Mouse (Mus musculus) cerebellum, adult 8-10 months (tissue): ENCODE measurements around the gene Nr4a1.
A peak's percentile ranks its signal among the peaks of the same experiment; 100 is the strongest.

Experiments used
- DNase-seq: peaks from one replicate; pipeline ENCODE4 v3.0.0; 2022

The Nr4a1 gene

DNA sequence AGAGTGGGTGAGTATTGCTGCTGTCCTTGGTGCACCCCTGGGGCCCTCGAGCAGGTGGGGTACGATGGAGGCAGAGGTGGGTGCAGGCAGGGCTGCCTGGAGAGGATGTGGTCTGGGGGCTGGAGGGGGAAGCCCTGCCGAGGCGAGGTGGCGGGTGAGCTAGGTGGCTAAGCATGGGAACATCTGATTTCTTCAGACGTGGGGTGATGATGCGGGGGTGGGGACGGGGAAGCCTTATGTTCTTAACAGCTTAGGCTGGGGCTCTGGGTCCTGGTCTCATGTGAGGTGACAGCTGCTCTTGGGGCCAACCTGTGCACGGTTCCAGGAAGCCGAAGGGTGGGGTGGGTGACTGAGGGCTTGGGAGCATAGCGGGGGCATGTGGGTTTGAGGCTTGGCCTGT, 4.4 kb downstream of the Nr4a1 start:
- no peak for DNase-seq

DNA sequence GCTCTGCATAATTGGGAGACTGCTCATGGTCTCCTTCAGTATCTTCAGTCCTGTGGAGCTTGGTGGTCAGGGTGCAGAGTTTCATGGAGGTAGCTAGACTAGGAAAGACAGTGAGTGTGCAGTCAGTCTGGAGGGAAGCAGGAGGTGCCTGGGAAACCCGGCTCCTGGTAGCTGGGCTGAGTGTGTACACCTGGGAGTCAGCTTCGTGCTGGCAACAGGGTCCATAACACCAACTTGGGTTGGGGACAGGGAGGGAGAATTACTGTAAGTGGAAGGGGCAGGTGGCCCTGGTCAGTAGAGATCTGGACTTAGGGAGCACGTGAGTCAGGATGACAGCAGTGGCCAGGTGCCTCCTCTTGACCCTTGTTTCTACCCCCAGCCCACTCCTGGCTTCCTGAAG, 5.9 kb downstream of the Nr4a1 start:
- DNase-seq, result no peak

DNA sequence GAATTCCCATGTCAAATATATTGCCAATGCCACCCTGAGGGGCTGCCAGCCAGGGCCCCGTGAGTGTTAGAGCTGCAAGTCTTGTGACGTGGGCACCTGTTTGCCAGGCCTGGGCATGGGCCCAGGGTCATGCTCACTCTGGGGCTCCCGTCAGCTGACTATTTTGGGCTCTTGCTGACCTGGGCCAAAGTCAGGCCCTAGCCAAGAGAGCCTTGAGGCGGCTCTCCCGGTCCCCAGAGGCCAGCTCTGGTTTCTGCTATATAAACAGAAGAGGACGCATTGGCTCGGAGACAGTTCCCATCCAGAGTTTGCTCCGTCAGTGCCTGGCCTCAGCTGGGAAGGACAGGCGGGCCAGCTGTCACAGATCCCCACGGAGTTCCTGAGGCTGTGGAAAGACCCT, 6.3 kb downstream of the Nr4a1 start:
- DNase-seq, result no peak

DNA sequence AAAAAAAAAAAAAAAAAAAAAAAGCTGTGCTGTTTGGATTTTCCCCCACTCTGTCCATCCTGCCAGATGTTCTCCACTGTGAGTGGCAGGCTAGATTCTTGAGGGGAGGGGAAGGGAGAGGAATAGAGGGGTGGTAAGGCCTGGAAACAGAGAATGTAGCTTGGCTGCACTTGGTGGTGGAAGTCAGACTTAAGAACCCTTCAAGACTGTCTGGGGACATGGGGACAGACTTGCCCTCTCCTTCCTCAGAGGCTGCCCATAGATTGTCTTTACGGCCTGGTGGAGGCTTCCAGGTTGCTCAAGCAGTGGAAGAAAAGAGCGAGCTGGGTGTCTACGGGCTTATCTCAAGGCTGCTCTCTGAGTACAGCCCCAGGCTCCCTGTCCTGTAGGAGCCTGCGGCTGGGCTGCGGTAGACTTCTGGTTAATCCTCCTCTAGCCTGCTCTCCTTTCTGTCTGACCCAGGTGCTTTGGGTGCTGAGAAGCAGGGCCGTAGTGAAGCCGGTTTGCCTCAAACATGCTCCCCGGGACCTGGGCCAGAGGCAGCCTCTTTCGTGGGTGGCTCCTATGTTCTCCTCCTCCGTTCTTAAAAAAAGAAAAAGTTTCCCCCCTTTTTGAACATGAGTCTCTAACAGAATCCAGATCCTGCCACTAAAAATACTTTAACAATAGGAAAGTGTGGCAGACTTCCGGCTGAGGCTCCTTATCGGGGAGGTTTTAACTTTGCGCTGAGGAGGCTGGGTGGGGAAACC, 7.0 kb downstream of the Nr4a1 start:
- no peak for DNase-seq

DNA sequence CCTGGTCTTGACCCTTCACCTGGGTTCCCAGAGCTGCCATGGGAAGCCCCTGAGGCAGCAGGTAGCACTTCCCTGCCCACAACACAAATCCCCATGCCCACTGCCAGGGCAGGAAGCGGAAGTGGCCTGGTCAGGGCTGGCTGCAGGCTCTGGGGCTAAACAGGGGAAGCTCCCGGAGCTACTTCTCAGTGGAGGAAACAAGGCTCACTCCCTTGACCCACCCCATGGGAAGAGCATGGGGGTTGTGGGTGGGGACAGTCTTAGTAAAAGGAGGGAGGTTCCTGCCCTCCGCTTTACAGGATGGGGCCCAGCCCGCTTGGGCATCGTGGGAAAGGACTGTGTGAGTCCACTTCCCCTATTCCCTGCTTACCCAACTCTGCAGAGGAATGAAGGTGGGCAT, 8.4 kb downstream of the Nr4a1 start:
- no peak for DNase-seq

DNA sequence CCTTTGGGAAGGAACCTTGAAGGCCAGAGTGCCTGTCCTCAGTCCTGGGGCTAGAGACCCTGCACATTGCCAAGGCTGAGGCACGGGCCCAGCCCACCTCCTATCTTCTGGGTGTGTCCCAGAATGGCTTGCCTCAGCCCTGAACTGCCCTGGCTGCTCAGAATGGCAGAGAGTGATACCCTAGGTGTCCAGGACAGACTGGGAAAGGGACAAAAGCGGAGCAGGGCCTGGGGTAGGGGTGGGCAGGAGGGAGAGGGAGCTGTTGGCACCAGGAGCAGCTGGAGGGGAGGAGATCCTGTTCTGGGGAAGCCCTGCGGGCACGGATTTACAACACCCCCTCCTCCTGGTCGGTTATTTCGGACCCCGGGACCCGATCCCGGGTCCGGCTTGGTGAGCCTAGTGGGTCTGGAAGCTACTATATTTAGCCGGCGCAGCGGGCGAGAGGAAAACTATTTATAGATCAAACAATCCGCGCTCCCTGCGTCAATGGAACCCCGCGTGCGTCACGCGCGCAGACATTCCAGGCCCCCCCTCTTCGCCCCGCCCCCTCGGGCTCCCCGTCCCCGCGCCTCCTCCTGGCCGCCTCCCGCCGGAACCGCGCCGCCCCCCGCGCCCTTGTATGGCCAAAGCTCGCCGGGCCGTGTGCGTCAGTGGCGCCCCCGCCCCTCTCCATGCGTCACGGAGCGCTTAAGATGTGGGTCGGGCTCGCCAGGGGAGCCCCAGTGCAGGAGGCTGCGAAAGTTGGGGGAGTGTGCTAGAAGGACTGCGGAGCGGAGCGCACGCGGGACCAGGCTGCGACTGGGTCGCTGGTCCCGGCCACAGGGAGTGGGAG, 12.3 kb downstream of the Nr4a1 start:
- DNase-seq, result peak; percentile 87

DNA sequence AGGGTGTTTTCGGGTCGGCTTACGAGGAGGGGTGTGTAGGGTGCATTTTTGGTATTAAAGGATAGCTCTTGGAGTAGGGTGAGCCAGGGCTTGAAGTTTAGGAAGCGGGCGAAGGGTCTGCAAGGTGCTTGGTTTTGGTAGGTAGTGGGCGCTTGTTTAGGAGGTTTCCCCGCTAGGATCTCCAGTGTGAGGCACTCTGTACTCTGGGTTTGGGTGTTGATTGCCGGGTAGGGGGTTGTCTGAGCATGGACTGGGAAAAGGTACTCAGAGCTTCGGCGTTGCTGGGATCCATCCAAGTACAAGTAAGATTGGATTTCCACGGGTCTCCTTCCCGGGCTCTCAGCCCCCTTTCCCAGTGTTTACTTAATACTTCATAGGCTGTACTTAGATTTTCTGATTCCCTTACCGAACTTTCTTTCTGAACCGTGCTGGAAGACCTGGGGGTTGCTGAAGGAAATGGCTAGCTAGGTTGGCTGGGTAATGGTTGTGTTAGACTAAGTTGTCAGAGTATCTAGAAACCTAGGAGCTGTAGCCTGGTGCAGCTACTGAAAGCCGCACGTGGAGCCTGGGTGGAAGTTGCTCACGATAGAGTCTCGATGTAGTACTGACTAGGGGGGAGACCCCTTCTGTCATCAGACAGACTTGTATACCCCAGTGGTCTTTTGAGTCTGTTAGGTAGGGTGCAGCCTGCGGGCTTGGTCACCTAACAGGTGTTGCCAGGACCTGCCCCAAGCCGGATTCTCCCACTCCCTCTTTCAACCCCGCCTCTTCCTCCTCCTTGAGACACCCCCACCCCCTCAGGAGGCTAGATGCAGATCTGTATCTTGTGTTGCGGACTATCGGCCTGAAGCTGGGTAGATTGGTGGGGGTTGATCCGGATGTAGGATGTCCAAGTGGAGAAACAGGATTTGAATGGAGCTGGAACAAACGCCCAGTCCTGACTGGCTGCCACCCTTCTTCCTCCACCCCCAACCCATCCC, 13.3 kb downstream of the Nr4a1 start:
- DNase-seq, result no peak

DNA sequence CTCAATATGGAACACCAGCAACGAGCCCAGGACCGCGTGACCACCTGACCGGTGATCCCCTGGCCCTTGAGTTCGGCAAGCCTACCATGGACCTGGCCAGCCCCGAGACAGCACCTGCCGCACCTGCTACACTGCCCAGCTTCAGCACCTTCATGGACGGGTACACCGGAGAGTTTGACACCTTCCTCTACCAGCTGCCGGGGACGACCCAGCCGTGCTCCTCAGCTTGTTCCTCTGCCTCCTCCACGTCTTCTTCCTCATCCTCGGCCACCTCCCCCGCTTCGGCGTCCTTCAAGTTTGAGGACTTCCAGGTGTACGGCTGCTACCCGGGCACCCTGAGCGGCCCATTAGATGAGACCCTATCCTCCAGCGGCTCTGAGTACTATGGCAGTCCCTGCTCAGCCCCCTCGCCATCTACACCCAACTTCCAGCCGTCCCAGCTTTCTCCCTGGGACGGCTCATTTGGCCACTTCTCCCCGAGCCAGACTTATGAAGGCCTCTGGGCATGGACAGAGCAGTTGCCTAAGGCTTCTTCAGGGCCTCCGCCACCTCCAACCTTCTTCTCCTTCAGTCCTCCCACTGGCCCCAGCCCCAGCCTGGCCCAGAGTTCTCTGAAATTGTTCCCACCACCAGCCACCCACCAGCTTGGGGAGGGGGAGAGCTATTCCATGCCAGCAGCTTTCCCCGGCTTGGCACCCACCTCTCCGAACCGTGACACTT, 16.2 kb downstream of the Nr4a1 start:
- DNase-seq, result no peak

DNA sequence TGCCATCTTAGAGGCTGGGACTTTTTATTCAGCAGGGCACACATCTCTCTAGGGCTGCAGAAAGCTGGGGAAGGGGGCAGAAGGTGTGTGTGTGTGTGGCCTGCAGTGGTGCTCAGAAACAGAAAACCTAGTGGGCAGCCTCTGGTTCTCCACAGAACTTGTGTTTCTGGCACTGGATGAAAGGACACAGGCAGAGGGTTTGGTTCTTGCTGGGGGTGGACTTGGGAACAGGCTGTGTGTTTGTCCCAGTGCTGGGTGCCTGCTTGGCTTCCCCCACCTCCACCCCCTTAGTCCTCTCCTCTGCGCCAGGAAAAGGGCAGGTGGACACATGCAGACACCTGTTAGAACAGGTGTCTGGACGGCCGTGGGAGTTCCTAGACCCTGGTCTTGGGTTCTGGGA, 17.0 kb downstream of the Nr4a1 start:
- DNase-seq, result no peak

DNA sequence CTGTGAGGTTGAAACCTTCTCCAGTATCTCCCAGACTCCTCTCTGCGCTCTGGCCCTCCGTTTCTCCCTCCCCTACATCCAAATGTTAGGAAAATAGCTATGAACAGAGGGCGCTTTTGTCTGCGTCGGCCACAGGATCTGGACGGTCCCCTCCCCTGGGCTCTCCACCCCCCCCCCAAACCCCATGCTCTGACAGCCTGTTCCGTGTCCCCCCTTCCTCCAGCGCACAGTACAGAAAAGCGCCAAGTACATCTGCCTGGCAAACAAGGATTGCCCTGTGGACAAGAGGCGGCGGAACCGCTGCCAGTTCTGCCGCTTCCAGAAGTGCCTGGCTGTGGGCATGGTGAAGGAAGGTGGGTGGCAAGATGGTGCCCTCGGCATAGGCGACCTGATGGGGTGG, 17.4 kb downstream of the Nr4a1 start:
- DNase-seq, result no peak

DNA sequence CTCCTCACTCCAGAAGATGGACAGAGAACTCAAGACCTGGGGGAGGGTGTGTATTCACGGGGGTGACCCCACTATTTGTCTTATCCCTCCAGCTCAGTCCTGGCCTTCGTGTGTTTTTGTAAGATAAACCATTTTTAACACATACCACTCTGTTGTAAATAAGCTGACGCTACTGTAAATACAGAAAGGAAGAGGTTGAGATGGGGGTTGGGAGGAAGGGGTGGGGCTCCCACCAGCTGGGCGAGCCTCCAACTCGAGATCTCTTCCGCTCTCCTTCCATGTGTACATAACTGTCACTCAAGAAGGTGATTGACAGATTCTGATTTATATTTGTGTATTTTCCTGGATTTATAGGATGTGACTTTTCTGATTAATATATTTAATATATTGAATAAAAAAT, 20.3 kb downstream of the Nr4a1 start:
- no peak for DNase-seq

DNA sequence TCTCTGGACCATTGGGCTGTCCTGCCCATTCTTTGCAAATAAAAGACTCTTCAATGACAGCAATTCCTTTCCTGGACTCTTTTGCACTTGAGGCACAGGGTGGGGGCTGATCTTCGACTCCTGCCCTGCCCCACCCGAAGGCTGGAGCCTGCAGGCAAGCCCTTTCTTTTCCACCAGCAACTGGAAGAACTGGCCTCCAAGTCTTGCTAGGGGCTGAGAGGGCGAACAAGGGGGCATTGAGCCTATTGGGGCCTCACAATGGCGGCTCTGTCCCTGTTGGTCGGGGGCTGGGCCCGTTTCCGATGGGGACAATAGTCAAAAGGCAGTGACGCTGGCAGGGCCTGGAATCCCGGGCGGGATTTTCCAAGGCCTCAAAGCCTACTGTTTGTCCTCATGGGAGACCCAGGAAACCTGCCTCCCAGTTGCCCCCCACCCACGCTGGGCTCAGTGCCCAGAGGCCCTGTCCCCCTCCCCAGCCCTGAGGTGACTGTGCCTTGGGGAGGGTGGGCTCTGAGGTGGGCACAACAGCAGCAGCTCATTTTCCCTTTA, 23.4 kb downstream of the Nr4a1 start:
- no peak for DNase-seq

DNA sequence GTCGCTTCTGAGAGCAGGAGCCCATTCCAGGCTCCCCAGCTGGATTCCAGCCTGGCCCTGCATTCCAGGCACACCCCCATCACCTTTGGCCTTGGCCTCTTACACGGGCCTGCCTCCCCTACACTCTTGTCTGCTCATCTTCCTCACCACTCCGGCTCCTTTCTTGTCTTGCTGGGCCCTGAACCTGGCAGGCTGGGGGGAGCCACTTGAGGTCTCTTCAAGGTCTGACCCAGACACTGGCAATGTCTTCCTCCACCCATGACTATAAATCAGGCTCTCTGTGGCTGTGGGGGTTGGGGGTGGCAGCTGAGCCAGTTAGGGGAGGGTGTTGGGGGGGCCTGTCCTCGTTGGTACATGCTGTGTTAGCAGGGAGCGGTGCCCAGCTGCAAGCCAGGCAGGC, 24.5 kb downstream of the Nr4a1 start:
- DNase-seq, result no peak

DNA sequence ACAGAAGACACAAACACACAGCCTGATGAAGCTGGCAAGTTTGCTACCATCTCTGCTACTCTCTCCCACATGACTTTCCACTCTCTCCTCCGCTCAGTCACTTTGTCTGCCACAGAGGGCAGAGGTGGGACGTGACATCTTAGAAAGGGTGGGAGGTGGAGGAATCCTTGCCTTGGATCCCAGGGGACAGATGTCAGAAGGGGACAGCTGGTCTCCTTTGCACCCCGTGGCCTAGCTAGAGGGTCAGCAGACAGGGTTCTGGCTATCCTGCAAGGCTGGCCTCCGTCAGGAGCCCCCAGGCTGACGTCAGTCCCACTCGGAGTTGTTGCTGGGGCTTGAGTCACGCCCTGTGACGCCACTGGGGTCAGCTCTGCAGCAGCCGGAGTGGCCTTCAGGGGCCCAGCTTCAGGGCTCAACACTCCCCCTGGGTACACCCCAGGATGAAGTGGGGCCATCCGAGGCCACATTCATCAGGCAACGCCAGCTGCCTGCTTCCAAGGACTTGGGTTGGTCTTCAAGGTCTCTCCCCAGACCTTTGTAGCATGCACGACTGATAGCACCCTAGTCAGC, 25.4 kb downstream of the Nr4a1 start:
- no peak for DNase-seq

DNA sequence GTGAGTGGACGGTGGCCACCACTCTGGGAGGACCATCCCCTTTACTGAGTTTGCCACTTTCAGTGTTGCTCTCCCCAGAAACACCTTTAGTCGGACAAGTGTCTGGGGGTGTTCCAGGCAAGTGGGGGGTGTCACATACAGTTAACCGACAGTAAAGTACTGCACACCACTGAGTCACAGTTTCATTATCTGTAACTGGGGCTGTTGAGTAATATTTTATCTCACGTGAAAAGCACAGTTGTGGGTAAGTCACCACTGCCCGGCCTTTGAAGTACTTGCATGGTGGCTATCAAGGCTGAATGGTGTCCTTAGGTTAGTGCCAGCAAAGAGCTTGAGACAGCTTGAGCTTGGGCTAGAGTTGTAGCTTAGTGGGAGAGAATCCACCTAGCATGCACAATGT, 28.4 kb downstream of the Nr4a1 start:
- DNase-seq, result no peak

DNA sequence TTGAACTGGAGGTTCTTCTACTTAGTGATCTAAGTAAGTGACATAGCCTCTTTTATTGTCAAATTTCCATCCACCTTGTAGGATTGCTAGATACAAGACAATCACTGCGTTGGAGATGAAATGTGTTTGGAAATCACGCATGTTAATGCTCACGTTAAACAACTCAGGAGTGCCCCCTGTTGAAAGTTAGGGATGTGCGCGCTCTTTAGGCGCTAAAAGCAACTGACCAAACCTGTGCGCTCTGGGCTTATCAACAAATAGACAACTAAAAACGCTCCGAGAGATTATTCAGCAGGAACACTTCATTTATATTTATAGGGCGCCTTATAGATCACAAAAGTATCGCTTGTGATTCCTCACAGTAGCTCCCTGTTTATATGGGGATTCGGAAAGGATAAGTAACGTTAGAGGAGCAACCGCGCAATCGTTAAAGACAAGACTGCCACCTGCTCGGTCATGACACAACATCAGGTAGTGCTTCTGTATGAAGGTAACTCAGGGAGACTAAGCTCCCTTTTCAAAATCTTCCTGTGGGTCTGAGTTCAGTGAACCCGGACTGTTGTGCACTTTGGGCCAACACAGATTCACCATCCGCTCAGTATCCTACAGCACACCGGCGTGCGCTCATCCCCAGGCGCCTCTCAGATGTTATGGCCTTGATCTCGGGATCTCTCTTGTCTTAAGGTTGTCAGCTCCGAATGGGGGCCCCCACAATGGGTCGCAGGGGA, 29.3 kb downstream of the Nr4a1 start:
- DNase-seq, result peak; percentile 78

DNA sequence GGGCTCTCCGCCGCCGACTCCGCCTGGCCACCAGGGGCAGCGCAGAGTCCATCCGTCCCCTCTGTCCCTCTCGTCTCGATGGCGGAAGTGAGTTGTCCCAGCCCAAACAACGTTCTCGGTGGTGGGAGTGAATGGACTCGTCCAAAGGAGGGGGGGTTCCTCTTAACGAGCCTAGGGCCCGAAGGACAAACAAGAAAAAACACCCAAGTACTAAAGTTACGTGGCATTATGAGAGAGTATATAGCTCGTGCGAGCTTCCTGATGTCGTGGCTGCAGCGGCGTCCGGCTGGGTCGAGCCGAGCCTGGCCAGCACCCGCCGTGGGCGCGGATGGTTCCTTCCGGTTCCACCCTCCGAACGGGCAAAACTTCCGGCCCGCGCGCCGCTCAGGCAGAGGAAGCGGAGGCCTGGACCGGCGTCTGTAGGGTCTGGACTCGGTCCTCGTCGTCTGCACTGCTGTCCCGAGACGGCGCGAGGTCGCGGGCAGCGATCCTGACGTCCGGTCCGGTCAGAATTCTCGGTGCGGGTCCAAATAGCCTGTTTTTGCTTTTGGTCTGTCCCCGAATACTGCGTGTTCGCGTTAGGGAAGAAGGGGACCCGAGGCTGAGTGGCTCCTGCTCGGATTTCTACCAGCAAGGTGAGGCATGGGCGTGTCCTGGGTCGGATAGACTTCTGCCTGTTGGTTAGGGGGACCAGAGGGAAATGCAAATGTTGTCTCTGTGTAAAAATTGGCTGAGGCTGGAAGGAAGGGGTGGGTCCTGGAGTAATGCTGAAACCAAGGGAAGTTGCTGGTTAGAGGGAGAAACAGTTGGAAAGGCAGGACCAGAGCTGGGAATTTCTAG, 30.1 kb downstream of the Nr4a1 start, which contains the start of gene Atg101:
TSS of gene Atg101 (plus strand) at position 362 of the 840 bp plus-strand sequence.
- DNase-seq, result peak; percentile 93

DNA sequence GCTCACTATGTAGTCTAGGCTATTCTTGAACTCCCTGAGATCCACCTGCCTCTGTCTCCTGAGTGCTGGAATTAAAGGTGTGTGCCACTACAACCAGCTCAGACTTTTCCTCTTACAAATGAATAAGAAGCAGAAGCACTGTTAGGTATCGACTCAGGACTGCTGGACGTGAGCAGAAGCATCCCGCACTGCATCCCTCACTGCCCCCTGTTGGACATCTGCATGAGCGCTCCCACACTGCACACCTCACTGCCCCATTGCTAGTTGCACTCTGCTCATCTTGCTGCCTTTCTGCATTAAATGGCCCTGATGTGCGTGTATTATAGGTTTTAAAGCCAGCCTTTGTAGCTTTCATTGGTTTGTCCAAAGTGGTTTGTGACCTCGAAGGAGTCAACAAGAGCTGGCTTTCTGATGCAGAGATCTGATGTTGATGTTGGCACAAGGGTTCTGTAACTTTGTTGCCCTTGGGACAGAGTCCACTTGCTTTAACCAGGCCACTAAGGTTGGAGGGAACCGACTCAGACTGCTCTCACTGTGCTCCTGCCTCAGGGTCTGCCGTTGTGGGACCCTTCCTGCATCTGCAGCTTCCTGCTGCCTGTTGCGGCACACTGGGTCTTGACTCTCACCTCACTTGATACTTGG, 32.2 kb downstream of the Nr4a1 start:
- no peak for DNase-seq

DNA sequence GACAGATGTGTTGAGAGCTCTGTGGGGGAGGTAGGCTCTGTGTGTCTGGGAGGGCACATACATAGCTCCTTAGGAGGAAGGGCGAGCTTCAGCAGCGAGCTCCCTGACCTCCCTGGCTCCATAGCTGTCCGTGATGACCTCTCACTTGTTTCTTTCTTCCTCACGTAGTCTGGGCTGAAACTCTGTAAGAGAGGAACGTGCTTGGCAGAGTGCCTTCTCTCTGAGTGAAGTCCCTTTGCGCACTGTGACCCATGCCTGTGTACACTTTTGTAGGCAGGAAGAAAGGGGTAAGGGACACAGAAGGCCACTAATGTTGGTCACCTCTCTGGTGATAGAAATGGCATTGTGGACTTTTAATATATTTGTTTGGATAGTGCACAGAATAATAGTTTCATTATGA, 33.3 kb downstream of the Nr4a1 start:
- DNase-seq, result no peak

DNA sequence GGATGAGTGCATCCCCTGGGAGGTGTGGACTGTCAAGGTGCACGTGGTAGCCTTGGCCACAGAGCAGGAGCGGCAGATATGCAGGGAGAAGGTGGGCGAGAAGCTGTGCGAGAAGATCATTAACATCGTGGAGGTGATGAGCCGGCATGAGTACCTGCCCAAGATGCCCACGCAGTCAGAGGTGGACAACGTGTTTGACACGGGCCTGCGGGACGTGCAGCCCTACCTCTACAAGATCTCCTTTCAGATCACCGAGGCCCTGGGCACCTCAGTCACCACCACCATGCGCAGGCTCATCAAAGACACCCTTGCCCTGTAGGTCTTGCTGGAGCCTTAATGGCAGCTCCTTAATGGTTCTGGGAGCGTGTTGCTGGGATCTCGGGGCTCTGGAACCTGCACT, 36.3 kb downstream of the Nr4a1 start:
- DNase-seq, result no peak
